Mouse (Mus musculus) ovary, postnatal 14 days (tissue): Measurements from ENCODE around the gene Slc15a4.

Experiments
- DNase-seq: peaks from one replicate; pipeline ENCODE4 v3.0.0; 2022; ENCODE audit warnings: low spot score

Slc15a4 gene

DNA sequence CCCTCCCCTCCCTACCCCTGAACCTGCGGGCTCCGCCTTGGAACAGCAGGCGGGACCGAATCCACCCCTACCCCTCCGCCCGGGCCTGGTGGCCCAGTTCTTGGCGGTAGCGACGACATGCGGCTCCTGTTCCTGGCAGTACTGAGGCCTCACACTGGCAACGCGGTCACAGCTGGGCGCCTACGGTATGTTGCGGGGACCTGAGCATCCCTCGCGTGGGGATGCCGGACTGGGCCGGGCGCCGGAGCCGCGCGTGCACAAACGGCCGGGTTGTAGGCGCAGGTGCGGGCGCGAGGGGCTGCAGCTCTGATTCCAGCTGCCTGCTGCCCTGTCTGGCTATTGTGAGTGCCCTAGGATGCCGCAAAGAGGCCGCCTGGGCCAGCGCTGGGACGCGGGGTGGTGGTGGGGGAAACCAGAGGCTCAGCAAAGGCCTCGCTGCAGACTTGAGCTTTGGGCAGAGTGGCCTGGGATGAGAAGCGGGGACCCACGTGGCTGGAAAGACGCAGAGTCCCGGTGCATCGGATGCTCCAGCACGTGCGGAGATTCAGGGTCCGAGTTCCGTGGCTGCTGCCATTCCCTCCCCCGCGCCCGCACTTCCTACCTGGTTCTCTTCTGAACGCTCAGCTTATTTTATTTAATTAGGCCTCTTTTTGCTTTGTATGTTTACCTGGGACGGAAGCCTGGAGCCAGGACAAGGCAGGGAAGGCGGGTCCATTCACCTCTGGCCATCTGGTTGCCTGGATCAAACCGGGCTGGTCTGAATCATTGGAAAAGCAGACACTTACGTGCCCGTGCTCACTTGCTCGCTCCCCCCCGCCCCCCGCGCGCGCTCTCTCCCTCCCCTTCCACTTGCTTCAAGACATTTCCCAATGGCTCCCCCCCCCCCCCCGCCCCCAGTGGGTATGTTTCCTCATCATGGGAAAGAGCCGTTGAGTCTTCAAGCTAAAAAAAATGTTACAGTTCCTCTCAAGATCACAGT, at the start of gene Slc15a4, which contains the start of gene Glt1d1:
TSS of gene Slc15a4 (minus strand) at position 731 of the 979 bp plus-strand sequence.
TSS of gene Glt1d1 (plus strand) at position 96 of the 979 bp plus-strand sequence.
- no peak for DNase-seq

DNA sequence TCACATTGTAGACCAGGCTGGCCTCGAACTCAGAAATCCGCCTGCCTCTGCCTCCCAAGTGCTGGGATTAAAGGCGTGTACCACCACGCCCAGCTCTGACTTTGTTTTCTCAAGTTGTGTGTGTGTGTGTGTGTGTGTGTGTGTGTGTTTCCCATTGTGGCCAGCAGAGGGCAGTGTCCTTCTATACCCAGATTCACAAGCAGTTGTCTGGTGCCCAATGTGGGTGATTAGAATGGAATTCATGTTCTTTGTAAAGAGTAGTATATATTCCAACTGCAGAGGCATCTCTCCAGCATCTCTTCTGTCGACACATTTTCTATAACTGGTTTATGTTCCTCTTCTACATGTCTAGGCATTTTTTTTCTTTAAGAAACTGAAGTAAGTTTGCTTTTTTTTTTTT, 45.8 kb upstream of the Slc15a4 start:
- DNase-seq, result no peak

DNA sequence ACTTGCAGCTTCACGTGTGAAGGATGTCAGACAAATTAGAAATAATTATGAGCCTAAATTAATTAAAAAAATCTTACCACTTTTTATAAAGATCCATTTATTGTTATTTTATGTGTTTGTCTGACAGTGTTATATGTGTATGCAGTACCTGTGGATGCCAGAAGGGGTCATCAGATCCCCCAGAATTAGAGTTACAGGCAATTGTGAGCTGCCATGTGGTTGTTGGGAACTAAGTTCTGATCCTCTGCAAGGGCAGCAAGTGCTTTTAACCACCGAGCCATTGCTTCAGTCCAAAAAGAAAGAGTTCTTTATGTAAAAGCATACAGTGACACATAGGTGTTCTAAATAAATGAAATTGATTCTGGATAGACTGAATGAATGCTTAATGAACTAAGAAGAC, 44.9 kb upstream of the Slc15a4 start:
- no peak for DNase-seq

DNA sequence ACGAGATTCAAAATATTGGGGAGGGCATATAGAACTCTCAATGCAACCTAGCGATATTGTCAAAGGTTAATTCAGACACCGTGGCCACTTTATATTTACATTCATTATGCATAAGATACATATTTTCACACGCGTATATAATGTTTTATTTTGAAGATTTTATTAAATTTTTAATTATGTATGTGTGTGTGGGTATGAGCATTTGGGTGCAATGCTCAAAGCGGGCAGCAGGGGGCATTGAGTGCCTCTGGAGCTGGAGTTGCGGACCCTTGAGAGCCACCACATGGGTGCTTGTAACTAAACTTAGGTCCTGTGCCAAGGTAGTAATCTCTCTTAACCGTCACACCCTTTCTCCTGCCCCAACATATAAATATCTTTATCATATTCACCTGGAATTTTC, 41.2 kb upstream of the Slc15a4 start:
- DNase-seq, result no peak

DNA sequence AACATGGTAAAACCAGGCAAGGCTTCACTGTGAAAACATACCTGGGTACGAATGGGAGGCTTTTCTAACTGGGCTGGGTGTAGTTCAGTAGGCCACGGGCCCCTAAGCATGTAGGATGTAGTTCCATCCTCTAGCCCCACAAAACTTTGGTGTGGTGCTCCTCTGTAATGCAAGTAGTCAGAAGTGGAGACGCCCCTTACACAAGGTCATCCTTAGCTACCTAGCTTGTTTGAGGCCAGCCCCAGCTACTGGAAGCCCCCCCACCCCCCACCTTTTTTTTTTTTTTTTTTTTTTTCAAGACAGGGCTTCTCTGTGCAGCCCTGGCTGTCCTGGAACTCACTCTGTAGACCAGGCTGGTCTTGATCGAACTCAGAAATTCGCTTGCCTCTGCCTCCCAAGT, 28.3 kb upstream of the Slc15a4 start:
- DNase-seq, result no peak

DNA sequence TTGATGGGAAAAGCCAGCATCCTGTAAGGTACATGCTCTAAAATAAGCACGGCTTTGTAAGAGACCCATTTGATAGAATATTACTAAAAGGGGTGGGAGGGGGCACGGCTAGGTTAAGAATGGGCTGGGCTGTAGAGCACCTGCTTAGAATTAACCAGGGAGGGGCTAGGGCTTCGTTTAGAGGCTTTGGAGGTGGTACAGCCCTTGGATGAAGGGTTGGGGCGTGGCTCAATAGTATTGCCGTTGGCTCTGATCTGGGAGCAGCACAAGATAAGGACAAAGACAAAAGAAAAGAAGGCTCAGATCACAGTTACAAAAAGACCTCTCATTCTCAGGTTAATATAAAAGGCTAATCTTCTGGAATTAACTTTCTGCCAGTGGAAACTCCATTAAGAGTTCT, 27.6 kb upstream of the Slc15a4 start:
- no peak for DNase-seq

DNA sequence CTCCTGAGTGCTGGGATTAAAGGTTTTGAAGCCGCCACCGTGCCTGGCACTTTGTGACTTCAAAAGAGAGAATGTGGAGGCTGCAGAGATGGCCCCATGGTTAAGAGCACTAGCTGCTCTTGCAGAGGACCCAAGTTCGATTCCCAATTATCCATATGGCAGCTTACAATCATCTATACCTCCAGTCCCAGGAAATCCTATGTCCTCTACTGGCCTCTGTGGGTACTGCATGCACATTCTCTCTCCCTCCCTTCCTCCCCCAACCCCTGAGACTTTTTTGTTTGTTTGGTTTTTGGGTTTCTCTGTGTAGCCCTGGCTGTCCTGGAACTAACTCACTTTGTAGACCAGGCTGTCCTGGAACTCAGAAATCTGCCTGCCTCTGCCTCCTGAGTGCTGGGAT, 26.6 kb upstream of the Slc15a4 start:
- no peak for DNase-seq

DNA sequence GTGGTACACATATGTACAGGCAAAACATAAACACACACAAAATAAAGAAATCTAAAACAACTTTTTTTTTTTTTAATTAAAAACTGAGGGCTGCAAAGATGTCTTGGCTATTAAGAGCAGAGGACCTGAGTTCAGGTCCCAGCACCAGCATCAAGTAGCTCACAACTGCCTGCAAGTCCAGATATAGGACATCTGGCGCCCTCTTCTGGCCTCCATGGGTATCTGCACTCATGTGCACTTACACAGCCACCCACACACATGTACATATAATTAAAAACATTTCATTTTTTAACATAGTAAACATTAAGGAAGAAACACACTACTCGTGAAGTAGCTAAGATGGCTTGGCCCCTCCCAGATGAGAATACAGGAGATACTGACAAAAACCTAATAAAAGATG, 25.6 kb upstream of the Slc15a4 start:
- DNase-seq, result no peak

DNA sequence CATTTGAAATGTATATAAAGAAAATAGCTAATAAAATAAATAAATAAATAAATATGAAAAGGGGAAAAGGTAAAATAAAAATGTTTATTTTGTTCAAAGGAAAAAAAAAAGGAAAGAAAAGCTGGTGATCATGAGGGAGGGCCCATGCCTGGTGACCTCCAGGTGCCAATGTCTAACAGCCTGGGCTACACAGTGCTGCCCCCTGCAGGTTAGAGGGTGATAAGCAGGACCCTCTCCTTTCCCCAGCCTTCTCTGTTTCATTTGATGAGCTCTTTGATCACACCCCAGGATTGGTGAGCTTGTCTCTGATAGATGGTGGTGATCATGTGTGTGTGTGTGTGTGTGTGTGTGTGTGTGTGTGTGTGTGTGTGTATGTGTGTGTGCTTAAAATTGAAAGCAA, 16.4 kb upstream of the Slc15a4 start:
- DNase-seq, result no peak

DNA sequence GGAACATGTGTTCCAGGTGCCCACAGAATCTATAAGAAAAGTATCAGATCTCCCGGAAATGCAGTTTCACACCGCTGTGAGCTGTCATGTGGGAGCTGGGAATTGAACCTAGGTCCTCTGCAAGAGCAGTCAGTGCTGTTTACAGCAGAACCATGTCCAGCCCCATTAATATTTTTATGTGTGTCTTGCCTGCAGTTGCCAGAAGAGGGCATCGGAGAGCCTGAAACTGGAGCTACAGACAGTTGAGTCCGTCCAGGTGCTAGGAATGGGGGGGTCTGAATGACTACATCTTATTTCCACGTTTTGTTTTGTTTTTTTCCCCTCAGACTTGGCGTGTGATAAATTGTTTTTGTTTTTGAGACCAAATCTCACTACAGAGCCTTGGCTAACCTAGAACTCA, 15.3 kb upstream of the Slc15a4 start:
- DNase-seq, result no peak

DNA sequence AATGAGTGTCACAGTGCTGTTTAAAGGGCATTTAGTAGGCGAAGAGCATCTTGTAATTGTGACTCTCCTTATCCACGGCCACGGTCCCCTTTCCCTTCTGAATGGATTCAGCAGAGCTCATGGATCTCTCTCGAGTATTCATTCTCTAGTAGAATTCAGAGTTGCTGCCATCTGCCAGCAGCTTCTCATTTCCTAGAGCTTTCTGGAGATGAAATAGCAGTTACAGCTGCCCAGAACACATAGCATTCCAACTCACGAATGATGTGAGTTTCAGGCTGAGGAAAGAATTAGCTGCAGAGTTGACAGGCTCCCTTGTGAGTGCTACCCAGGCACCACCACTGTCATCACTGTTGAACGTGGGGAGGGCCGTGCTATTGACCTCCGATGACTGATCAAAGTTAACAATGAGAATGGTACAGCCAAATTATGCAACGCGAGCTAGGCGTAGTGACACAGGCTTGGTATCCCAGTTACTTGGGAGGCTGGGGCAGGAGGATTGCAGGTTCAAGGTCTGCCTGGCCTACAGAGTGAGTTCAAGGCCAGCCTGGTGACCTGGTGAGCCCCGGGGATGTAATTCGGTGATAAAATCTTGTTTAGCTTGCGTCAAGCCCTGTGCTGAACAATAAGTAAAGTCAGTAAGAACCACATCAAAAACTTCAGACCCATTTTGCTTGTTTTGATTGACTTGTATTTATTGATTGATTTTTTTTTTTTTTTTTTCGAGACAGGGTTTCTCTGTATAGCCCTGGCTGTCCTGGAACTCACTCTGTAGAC, 8.7 kb upstream of the Slc15a4 start:
- DNase-seq, result no peak

DNA sequence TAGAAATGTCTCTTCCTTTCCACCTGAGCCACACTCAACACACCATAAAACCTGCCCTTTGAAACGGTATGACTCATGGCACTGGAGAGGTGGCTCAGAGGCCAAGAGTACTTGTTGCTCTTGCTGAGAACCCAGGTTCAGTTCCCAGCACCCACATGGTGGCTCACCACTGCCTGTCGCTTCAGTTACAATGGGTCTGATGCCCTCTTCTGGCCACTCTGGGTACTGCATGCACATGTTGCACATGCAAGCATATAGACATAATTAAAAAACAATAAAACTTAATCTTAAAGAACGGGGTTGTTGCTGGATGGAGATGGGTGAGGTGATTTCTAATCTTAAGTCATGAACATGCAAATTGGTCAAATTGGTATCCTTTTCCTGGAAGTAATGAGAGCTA, 7.7 kb upstream of the Slc15a4 start:
- DNase-seq, result no peak

DNA sequence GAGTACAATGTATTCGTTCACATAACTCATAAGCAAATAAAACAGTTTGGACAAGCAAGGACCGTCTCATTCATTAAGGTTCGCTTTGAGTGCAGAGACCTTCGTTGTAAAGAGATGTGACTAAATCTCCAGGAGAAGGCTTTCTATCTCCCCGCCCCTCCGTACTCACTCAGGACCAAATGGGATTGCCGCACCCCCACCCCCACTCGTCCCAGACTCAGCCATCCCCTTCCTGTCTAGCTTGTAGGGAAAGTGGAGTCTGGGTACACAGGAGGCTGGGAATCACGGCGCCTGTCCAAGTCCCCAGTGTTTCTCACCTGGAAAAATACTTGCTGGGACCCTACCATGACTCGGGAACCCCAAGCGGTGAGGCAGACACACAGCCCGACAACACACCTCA, 6.9 kb upstream of the Slc15a4 start:
- no peak for DNase-seq

DNA sequence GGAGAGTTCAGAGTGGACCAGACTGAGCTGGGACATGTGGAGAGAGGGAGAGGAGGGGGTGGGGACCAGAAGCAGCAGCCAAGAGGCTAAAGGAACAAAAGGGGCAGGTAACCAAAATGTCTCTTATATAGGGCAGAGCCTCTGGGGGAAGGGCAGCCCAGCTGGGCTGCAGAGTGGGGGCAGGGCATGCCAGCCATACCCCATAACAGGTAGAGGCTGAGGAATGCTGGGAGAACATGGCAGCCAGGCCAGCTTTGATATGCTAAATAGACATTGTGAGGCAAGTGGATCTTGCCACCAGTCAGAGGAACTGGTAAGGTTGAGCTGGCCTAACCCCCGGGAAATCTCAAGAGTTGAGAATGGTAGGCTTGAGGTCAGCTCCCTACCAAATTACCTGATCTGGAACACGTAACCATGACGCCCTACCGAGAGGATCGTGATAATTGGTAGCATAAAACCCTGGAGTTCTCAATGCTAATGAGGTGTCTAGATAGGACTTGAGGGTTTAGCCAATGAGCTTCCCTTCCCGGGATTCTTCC, 6.4 kb upstream of the Slc15a4 start:
- no peak for DNase-seq

DNA sequence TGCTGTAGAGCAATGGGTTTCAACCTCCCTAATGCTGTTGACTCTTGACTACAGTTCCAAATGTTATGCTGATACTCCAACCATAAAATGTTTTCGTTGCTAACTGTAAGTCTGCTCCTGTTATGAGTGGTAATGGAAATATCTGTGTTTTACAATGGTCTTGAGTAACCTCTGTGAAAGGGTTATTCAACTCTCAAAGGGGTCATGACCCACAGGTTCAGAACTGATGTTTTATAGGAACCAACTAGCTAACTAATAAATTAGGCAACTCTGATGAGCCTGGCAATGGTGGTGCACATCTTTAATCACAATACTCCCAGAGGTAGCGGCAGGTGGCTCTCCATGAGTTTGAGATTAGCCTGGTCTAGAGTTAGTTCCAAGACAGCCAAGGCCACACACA, 5.5 kb upstream of the Slc15a4 start:
- no peak for DNase-seq

DNA sequence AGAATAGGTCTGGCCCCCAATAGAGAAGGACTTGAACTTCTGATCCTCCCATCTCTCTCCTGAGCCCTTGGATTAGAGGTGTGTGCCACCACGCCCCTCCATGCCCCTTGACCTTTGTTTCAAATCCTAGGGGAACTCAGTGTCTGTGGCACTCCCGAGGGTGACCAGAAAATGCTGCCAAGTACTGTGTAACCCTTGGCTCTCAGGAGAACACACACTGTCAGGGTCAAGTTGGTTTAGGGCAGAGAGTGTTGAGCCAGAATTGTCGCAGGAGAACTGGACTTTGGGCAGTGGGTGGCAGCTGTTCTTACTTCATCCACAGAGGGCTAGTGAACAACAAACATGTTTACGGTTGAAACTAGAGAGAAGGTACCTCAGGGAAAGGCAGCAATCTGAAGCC, 4.9 kb upstream of the Slc15a4 start:
- no peak for DNase-seq

DNA sequence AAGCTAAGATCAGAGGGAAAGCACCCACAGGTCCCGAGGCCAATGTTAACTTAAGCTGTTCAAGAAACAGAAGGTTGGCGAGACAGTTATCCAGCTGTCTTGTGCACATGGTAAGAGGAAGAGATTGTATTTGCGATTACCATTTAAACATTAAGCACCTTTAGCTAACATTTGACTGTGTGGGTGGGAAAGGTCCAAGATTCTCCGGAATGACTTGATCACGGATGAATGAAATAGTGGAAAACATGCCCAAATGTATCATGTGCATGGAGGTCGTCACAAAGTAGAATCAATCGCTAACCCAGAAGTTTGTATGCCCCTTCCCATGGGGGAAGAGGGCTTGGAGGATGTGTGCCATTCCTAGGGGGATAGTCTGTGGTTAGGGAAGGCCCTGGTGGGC, 969 bp upstream of the Slc15a4 start:
- DNase-seq, result no peak

DNA sequence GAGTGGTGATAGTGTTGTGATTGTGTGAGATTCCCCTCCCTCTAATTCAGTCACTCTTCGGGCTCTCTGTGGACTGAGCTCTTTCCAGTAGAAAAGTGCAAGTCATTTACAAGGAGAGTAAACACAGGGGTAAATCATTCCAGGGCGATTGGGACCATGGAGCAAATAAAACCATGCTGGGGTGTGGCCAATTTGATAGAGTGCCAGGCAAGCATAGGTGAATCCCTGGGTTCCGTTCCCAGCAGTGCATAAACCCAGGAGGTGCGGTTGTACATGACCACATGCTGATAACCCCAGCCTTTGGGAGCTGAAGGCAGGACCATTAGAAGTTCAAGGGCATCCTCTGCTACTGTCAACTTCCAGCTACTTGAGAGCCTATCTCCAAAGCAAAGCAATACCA, 491 bp upstream of the Slc15a4 start:
- no peak for DNase-seq

DNA sequence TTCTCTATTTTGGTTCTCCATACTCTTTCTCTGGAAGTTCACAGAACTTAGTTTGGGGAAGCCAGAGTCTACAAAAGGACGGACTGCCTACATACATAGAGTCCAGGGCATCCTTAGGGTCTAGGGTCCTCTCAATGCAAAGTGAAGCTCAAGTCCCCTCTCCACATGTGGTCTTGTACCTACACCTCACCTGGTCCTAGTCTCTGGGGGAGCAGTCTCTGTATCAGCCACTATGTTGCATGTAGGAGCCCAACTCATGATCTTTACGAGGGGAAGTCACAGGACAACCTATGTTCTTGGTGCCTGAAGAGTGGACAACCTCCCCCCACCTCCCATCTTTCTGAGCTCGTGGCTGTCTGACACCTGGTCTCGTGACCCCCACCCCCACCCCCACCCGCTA, 1.0 kb downstream of the Slc15a4 start:
- no peak for DNase-seq

DNA sequence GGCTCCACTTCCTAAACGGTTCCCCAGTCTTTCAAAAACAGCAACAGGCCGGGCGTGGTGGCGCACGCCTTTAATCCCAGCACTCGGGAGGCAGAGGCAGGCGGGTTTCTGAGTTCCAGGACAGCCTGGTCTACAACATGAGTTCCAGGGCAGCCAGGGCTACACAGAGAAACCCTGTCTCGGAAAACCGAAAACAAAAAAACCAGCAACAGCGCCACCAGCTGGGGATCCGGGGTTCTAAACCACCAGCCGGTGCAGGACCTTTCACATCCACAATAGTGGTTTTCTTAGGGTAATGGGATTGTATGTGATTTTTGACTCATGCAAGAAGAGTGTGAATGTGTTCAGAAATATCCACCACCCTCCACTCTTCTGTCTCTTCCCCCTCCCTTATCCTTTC, 5.5 kb downstream of the Slc15a4 start:
- DNase-seq, result no peak

DNA sequence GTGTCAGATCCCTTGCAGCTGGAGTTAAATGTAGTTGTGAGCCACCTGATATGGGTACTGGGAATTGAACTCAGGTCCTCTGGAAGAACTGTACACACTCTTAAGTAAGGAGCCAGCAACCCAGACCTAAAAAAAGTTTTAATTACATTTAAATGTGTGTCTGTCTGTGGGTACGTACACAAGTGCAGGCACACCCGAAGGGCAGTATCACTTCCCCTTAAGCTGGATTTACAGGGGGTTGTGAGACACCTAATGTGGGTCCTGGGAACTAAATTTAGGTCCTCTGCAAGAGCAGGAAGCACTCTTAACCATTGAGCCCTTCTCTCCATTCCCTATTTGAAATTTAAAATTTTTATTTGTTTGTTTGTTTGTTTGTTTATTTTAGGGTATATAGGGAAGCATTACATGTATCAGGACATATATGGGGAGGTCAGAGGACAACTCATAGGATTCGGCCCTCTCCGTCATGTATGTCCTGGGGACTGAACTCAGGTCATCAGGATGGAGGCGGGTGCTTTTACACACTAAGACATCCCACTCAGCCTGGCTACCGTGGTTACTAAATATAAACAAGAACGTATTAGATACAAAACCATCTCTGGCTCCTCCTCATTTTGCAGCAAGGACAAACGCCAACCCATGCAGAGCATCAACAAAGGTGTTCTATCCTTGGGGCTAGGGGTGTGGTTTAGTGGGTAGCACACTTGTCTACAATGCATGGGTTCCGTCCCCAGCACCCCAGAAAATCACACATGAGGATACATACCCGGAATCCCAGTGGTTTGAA, 8.1 kb downstream of the Slc15a4 start:
- DNase-seq, result no peak

DNA sequence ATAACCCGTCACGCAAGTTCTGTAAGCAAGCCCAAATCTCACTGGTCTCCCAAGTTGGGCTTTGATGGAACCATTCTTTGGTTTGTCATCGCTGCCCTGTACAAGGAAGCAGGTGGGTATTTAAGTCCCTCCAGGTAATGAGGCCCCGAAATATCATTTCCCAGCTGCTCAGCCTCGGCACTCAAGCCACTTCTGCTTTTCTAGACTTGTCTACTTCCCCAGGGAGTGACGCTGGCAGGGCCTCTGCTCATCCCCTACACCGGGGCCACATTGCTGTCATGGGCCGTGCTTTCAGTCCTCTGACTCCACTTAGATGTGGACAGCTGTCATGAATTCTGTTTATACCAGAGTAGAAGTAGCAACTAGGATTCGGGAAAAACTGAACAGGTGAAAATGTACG, 11.6 kb downstream of the Slc15a4 start:
- DNase-seq, result no peak
